Mouse (Mus musculus) testis, adult 2 months (tissue): ENCODE results near the gene Gm20425. TPM values are rescaled to one million over a fixed set of nuclear protein-coding genes. Genes with fewer than 3 reads are reported as not detected.

Experiments used
- H3K27ac ChIP-seq: fragments of 200-500 bp; 2 replicates; pipeline ENCODE4 v1.5.1; 2012; ENCODE audit warnings: low read depth, low read length; ENCODE audit not compliant: control insufficient read depth, insufficient read depth
- H3K27me3 ChIP-seq: fragments of 200-500 bp; 2 replicates; pipeline ENCODE4 v1.6.1; 2012; ENCODE audit warnings: mild to moderate bottlenecking, low read length, moderate library complexity; ENCODE audit not compliant: control insufficient read depth, insufficient read depth
- H3K36me3 ChIP-seq: fragments of 200-500 bp; 2 replicates; pipeline ENCODE4 v1.6.1; 2012; ENCODE audit warnings: mild to moderate bottlenecking, low read length; ENCODE audit not compliant: control insufficient read depth, insufficient read depth
- H3K4me1 ChIP-seq: fragments of 200-500 bp; 2 replicates; pipeline ENCODE4 v1.6.1; 2012; ENCODE audit warnings: low read length; ENCODE audit not compliant: control insufficient read depth, insufficient read depth
- H3K4me3 ChIP-seq: fragments of 200-500 bp; 2 replicates; pipeline ENCODE4 v1.5.1; 2012; ENCODE audit warnings: low read depth, mild to moderate bottlenecking, low read length, moderate library complexity, mixed read lengths; ENCODE audit not compliant: control insufficient read depth
- CTCF ChIP-seq: fragments of 200-500 bp; IDR thresholded peaks from 2 replicates; pipeline ENCODE4 v1.5.1; 2012; ENCODE audit warnings: low read depth, mild to moderate bottlenecking, inconsistent platforms, low read length, moderate library complexity; ENCODE audit not compliant: control insufficient read depth, insufficient read depth, insufficient replicate concordance
- POLR2A ChIP-seq: fragments of 200-500 bp; IDR thresholded peaks from 2 replicates; pipeline ENCODE4 v1.6.1; 2012; ENCODE audit warnings: low read depth, mild to moderate bottlenecking, inconsistent platforms, low read length, moderate library complexity; ENCODE audit not compliant: control insufficient read depth
- polyA plus RNA-seq: library from polyadenylated mRNA; depleted of rRNA; stranded (reverse); fragments of >200 nt; gene quantifications from 2 replicates; pipeline ENCODE4 v1.2.3, GENCODE M21; 2012; rRNA removed

The Gm20425 gene
- polyA plus RNA-seq, 1 experiment = 4.7 TPM

GRCm38 (mm10) chr9:103140384-103140783 is 89.7 kb downstream of the Gm20425 start:
- Histone ChIP-seq H3K4me3 (no peak overlapping the region), H3K4me1 (no peaks in the 10 kb centered on the region), H3K36me3 (no peaks in the 10 kb centered on the region), H3K27me3 (no peaks in the 10 kb centered on the region), H3K27ac (no peak overlapping the region)
- TF ChIP-seq POLR2A = no peak
- TF ChIP-seq CTCF = no peak

Other genes starting within 250 kb of the Gm20425 start
- gene Slco2a1, start 241.6 kb downstream of the Gm20425 start, polyA plus RNA-seq = 2.4 and 6.7 TPM in 2 replicates
- gene Rab6b, start 118.5 kb downstream of the Gm20425 start, polyA plus RNA-seq = 1.1 and 2.1 TPM in 2 replicates
- 41.1 and 42.6 TPM in 2 replicates for gene Srprb, start 28.2 kb downstream of the Gm20425 start, polyA plus RNA-seq
- 14.8 and 24.0 TPM in 2 replicates for gene Trf, start 137 bp upstream of the Gm20425 start, polyA plus RNA-seq
- gene 1300017J02Rik, start 74.8 kb upstream of the Gm20425 start, polyA plus RNA-seq = 19.8 and 20.3 TPM in 2 replicates
- gene Topbp1, start 74.9 kb upstream of the Gm20425 start, polyA plus RNA-seq = 15.6 and 20.4 TPM in 2 replicates
- 229 and 317 TPM in 2 replicates for gene Cdv3, start 135.5 kb upstream of the Gm20425 start, polyA plus RNA-seq